Mouse (Mus musculus) E14TG2a.4 (cell line): ENCODE measurements around the gene Selenos.

Experiments
- H3K27me3 ChIP-seq: 2 replicates; pipeline ENCODE4 v1.6.1; 2014; ENCODE audit warnings: low read length, control low read depth; ENCODE audit not compliant: insufficient read depth
- H3K36me3 ChIP-seq: 2 replicates; pipeline ENCODE4 v1.6.1; 2014; ENCODE audit warnings: low read length, control low read depth; ENCODE audit not compliant: insufficient read depth
- H3K4me1 ChIP-seq: replicated peaks from 2 replicates; pipeline ENCODE4 v1.6.1; 2014; ENCODE audit warnings: low read depth, low read length, control low read depth
- H3K4me3 ChIP-seq: replicated peaks from 2 replicates; pipeline ENCODE4 v1.5.1; 2014; ENCODE audit warnings: mild to moderate bottlenecking, low read length
- H3K9me3 ChIP-seq: 2 replicates; pipeline ENCODE4 v1.6.1; 2014; ENCODE audit warnings: low read length, control low read depth
- CTCF ChIP-seq: conservative IDR thresholded peaks from 2 replicates; pipeline ENCODE4 v1.5.1; 2014; ENCODE audit warnings: low read length
- NANOG ChIP-seq: IDR thresholded peaks from 2 replicates; pipeline ENCODE4 v1.6.1; 2014; ENCODE audit warnings: borderline replicate concordance, low read length, mixed read lengths
- POU5F1 ChIP-seq: IDR thresholded peaks from 2 replicates; pipeline ENCODE4 v1.6.1; 2014; ENCODE audit warnings: low read length, borderline replicate concordance

Selenos gene

GRCm38 (mm10) chr7:66061057-66061456 is 18.4 kb upstream of the Selenos start:
- Histone ChIP-seq H3K4me3 (peak overlapping the region; percentile 96), H3K36me3 (peaks cover 41% of the 10 kb centered on the region), H3K27me3 (no peaks in the 10 kb centered on the region), H3K9me3 (no peaks in the 10 kb centered on the region), H3K4me1 (peaks cover 23% of the 10 kb centered on the region)
- TF ChIP-seq POU5F1 (no peak), CTCF (no peak), NANOG (no peak)

GRCm38 (mm10) chr7:66076411-66076810 is 3.0 kb upstream of the Selenos start:
- Histone ChIP-seq H3K4me1 (peaks cover 12% of the 10 kb centered on the region), H3K27me3 (no peaks in the 10 kb centered on the region)
- TF ChIP-seq NANOG (no peak), POU5F1 (no peak), CTCF (no peak)

GRCm38 (mm10) chr7:66080231-66080613 is 773 bp downstream of the Selenos start:
- TF ChIP-seq POU5F1 (no peak), CTCF (no peak; the same call in 1 of the 2 replicates)
- Histone ChIP-seq H3K4me3 (peak overlapping the region; percentile 91), H3K27me3 (no peaks in the 10 kb centered on the region), H3K36me3 (peaks cover 59% of the 10 kb centered on the region), H3K4me1 (peaks cover 12% of the 10 kb centered on the region), H3K9me3 (no peaks in the 10 kb centered on the region)

More at GRCm38 (mm10) chr7:66076411-66076810, 3.0 kb upstream of the Selenos start:
- Histone ChIP-seq H3K36me3 (peaks cover 62% of the 10 kb centered on the region), H3K4me3 (no peak overlapping the region), H3K9me3 (no peaks in the 10 kb centered on the region)

GRCm38 (mm10) chr7:66083757-66084156 is 4.3 kb downstream of the Selenos start:
- Histone ChIP-seq H3K9me3 (no peaks in the 10 kb centered on the region), H3K4me1 (peaks cover 9% of the 10 kb centered on the region), H3K36me3 (peaks cover 76% of the 10 kb centered on the region), H3K27me3 (no peaks in the 10 kb centered on the region), H3K4me3 (no peak overlapping the region)
- TF ChIP-seq CTCF: no peak
- no peak for TF ChIP-seq NANOG
- TF ChIP-seq POU5F1: no peak

GRCm38 (mm10) chr7:66084546-66084945 is 5.1 kb downstream of the Selenos start:
- H3K36me3 ChIP-seq: peaks cover 84% of the 10 kb centered on the region
- H3K4me3 ChIP-seq: no peak overlapping the region
- H3K4me1 ChIP-seq: peaks cover 5% of the 10 kb centered on the region
- no peak for TF ChIP-seq NANOG
- no peak for TF ChIP-seq POU5F1
- TF ChIP-seq CTCF: no peak
- no peaks in the 10 kb centered on the region for H3K27me3 ChIP-seq
- no peaks in the 10 kb centered on the region for H3K9me3 ChIP-seq

- Histone ChIP-seq H3K27me3 (no peaks in the 10 kb centered on the region), H3K4me1 (peaks cover 9% of the 10 kb centered on the region), H3K4me3 (no peak overlapping the region), H3K36me3 (peaks cover 82% of the 10 kb centered on the region), H3K9me3 (no peaks in the 10 kb centered on the region)
- TF ChIP-seq NANOG (no peak), CTCF (no peak), POU5F1 (no peak)
These were observed 8.2 kb downstream of the Selenos start for GRCm38 (mm10) chr7:66087652-66088051.

- no peaks in the 10 kb centered on the region for H3K9me3 ChIP-seq
- TF ChIP-seq NANOG (no peak), CTCF (no peak), POU5F1 (no peak)
These were observed 8.6 kb downstream of the Selenos start for GRCm38 (mm10) chr7:66088077-66088476.

GRCm38 (mm10) chr7:66090676-66091190 is 11.3 kb downstream of the Selenos start:
- Histone ChIP-seq H3K9me3 (no peaks in the 10 kb centered on the region), H3K27me3 (peaks cover 4% of the 10 kb centered on the region; the same call in 1 of the 2 replicates), H3K4me3 (no peak overlapping the region), H3K36me3 (peaks cover 52% of the 10 kb centered on the region), H3K4me1 (peaks cover 17% of the 10 kb centered on the region)
- TF ChIP-seq CTCF (no peak), POU5F1 (no peak), NANOG (no peak)

More at GRCm38 (mm10) chr7:66088077-66088476, 8.6 kb downstream of the Selenos start:
- Histone ChIP-seq H3K27me3 (no peaks in the 10 kb centered on the region), H3K4me1 (peaks cover 13% of the 10 kb centered on the region), H3K36me3 (peaks cover 79% of the 10 kb centered on the region), H3K4me3 (no peak overlapping the region)

GRCm38 (mm10) chr7:66091553-66091952 is 12.1 kb downstream of the Selenos start:
- Histone ChIP-seq H3K36me3 (peaks cover 44% of the 10 kb centered on the region), H3K9me3 (no peaks in the 10 kb centered on the region), H3K27me3 (peaks cover 7% of the 10 kb centered on the region; the same call in 1 of the 2 replicates), H3K4me3 (no peak overlapping the region), H3K4me1 (peaks cover 17% of the 10 kb centered on the region)
- TF ChIP-seq NANOG (no peak), POU5F1 (no peak), CTCF (no peak)
